ENCODE assay signal across 25 mouse cellular contexts in the genomic region with DNA sequence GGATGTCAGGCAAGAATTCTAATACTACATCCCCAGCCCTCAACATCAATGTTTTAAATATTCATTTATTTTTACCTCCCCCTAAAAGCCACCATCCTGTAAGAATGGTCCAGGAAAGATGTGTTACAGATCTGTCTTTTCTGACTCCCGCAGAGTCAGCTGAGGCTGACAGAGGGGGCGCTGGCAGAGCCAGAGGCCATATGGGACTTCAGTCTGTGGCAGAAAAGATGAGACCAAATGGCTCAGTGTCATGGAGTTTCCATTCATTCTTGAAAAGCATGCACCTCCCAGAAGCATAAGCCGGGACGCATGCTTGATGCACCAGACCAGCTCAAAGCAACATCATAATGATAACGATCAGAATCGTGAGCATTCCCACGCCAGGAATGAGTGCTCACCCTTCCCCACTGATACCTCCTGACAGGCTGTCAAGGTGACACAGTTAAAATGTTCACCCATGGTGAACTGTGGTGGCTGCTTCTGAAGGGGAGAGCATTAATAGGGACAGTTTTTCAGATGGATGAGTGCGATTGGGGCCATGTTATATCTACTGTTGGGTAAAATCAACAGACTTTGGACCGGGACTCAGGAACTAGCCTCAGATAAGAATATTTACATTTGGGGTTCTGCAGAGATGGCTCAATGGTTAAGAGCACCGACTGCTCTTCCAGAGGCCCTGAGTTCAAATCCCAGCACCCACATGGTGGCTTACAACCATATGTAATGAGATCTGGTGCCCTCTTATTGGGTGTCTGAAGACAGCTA. TPM values are rescaled to one million over a fixed set of nuclear protein-coding genes. Genes with fewer than 3 reads are reported as not detected.
A peak's percentile ranks its signal among the peaks of the same experiment; 100 is the strongest.
DNase-seq lines count a peak whose midpoint lies in the region; ATAC-seq and TF ChIP-seq lines count a peak whose summit lies in the region.
"Had no signal": no experiment of that assay in that cellular context is flagged by ENCODE, and none has a peak within 500 bp of the region (broad histone marks: within the 10 kb centered on the region; RNA-seq: fewer than 3 reads in every experiment).

No protein-coding gene starts in this region.

- ATAC-seq in cerebellum, adult (ENCODE audit: insufficient number of reproducible peaks, low FRiP score, low TSS enrichment): peak; percentile 60; the same call in 1 of the 2 replicates
- ATAC-seq: midbrain, embryonic 13.5 days had no signal

- H3K27ac ChIP-seq in layer of hippocampus, adult 2 months: no peak overlapping the region
- H3K27ac ChIP-seq: embryonic facial prominence, embryonic 15.5 days; heart, embryonic 15.5 days; left cerebral cortex, adult 2 months; limb, embryonic 12.5 days; liver, embryonic 15.5 days; midbrain, embryonic 13.5 days; neural tube, embryonic 13.5 days had no signal

- no peak overlapping the region for H3K4me3 ChIP-seq in layer of hippocampus, adult 2 months
- H3K4me3 ChIP-seq: embryonic facial prominence, embryonic 15.5 days; heart, embryonic 15.5 days; left cerebral cortex, adult 2 months; limb, embryonic 12.5 days; liver, embryonic 15.5 days; midbrain, embryonic 13.5 days; neural tube, embryonic 13.5 days had no signal

- TF ChIP-seq CTCF in layer of hippocampus, adult 2 months (conservative IDR thresholded peaks at IDR 0.05): 0 out of 2 replicates have a peak, but pooled peaks have one; percentile 1

- peak in 1 of 2 experiments; percentile 48 for DNase-seq in layer of hippocampus, adult 2 months (ENCODE audit: low spot score in 2 of 2)
- DNase-seq in layer of hippocampus, adult 9-10 months (ENCODE audit: low spot score): no peak
- DNase-seq in cerebellum, adult 18-20 months: peak; percentile 21 to 36
- DNase-seq in cerebellum, postnatal 25 days: peak; percentile 68 to 79
- DNase-seq in kidney, postnatal 4 days: no peak
- DNase-seq in left cerebral cortex, adult 9 months (ENCODE audit: low spot score in 2 of 2): no peak
- DNase-seq: adrenal gland, adult 2 months; gastrocnemius, postnatal 25 days; kidney, adult 2 months; kidney, postnatal 25 days; lung, postnatal 10 days; right cerebral cortex, postnatal 14 days; spleen, adult 18-20 months; thymus, postnatal 4 days had no signal

RNA-seq across cellular contexts. Expression of gene Bhmt, which starts 6.6 kb away (rescaled TPM):
- not detected for total RNA-seq in layer of hippocampus, adult 2 months (2021)
- total RNA-seq: gastrocnemius, postnatal 25 days; heart, adult 8-10 months; hematopoietic stem cell, adult 5-6 weeks; left cerebral cortex, adult 2 months; megakaryocyte progenitor cell, adult 5-6 weeks had no signal

RNA-seq across cellular contexts. Expression of gene Bhmt2, which starts 43.0 kb away (rescaled TPM):
- total RNA-seq in layer of hippocampus, adult 2 months (2021): under 1 TPM; 0.37 to 0.49 TPM
- total RNA-seq: gastrocnemius, postnatal 25 days; heart, adult 8-10 months; hematopoietic stem cell, adult 5-6 weeks; megakaryocyte progenitor cell, adult 5-6 weeks had no signal

RNA-seq across cellular contexts. Expression of gene Dmgdh, which starts 43.1 kb away (rescaled TPM):
- total RNA-seq in layer of hippocampus, adult 2 months (2021): under 1 TPM; 0.12 to 0.28 TPM
- total RNA-seq: gastrocnemius, postnatal 25 days; heart, adult 8-10 months; hematopoietic stem cell, adult 5-6 weeks; megakaryocyte progenitor cell, adult 5-6 weeks had no signal

Comparison
In these comparisons a context has a peak if more than half of its experiments do, and no peak if none do; other contexts are left out.
1. DNase-seq: peak in cerebellum, adult 18-20 months (2 of 2) and cerebellum, postnatal 25 days (2 of 2); none in layer of hippocampus, adult 9-10 months (single experiment), kidney, postnatal 4 days (0 of 2) and left cerebral cortex, adult 9 months (0 of 2).